Mouse (Mus musculus) ovary, postnatal 36 days (tissue): Measurements from ENCODE around the gene Sesn3.
A peak's percentile ranks its signal among the peaks of the same experiment; 100 is the strongest.
"Not testable (repeated sequence)": the region's sequence is repeated elsewhere in the genome, so short reads cannot be mapped to it uniquely, and the experiment has no call there.

ENCODE experiments used
- DNase-seq: peaks from one replicate; pipeline ENCODE4 v3.0.0; 2022; ENCODE audit warnings: low spot score, mixed read lengths

The Sesn3 gene

DNA sequence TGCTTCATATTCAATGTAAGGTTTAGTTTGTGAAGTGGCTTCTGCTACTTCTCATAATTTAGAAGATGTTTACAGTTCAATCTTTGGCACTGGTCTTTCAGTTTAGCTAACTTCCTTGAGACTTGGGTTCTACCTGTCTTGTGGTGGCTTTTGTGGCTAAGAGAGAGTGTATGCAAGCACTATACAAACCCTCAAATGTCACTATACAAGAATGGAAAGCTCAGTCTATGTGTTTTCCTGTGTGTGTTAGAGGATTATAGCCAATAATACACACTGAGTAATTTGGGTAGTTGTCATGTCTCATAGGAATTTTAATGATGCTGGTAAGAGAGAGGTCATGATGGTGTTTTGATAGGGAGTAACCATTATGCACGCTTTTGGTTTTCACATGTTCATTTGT lies 5.8 kb downstream of the Sesn3 start:
- DNase-seq, result no peak

DNA sequence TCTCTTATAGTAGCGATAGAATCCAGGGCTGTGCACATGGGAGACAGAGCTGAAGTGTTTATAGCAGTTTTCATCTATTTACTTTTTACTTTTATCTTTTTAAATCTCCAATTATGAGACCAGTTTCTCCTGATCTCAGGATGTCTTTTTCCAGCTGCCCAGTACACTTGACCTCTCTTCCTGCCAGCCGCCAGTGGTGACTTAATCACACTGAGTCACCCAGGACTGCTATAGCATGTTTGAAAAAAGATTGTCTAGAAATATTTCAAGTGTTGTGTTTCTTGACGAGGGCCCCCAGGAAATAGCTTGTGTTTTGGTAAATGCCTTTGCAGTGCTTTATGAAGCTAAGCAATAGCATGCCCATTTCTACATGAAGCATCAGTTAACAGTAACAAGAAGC lies 10.2 kb downstream of the Sesn3 start:
- DNase-seq, result no peak

DNA sequence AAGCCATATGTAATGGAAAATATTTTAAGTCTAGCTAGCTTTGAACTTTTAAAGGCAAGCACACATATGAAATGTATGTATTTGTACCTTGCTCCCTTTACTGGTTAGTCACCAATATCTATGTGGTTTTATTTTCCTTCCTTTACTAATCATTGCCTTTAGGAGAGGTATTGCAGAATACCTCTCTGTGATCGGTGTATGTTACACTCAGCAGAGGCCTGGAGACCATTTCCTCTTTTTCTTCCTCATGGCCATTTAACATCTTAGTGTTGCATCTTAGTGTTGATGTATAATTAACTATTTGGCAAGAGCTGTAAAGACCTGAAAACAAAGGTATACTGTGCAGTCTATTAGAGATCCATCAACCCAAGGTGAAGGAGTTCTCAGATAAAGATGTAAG lies 12.4 kb downstream of the Sesn3 start:
- no peak for DNase-seq

DNA sequence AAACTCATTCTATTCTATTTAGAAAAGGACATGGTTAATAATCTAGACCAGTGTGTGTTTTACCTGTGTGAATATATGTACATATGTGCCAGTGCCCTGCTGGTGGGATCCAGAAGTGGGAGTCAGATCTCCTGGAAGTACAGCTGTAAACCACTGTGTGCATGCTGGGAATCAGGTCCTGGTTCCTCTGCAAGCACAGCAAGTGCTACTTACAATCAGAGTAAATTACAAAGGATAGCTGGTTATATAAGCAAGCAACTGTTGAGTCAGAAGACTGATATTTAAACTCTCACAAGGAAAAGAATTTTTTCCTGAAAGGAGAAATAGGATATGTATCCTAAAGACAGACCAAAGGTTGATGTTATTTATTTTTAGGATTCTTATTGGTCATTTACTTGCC lies 13.6 kb downstream of the Sesn3 start:
- no peak for DNase-seq

DNA sequence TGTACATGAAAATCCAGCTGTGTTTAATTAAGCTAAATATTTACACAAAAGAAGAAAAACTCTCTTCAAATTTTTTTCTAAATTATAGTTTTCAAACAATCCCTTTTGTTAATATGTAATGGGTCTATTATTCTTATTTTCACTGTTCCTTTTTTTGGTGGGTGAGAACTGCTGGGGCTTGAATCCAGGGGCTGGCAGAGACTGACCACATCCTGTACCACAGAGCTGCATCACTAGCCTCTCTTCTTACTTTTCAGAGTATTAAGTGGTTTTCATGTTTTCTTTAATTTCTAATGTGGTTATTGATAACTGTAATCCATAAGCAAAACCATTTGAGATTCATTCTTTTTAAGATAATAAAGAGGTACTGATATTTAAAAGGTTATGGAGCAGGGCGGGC lies 19.0 kb downstream of the Sesn3 start:
- no peak for DNase-seq

DNA sequence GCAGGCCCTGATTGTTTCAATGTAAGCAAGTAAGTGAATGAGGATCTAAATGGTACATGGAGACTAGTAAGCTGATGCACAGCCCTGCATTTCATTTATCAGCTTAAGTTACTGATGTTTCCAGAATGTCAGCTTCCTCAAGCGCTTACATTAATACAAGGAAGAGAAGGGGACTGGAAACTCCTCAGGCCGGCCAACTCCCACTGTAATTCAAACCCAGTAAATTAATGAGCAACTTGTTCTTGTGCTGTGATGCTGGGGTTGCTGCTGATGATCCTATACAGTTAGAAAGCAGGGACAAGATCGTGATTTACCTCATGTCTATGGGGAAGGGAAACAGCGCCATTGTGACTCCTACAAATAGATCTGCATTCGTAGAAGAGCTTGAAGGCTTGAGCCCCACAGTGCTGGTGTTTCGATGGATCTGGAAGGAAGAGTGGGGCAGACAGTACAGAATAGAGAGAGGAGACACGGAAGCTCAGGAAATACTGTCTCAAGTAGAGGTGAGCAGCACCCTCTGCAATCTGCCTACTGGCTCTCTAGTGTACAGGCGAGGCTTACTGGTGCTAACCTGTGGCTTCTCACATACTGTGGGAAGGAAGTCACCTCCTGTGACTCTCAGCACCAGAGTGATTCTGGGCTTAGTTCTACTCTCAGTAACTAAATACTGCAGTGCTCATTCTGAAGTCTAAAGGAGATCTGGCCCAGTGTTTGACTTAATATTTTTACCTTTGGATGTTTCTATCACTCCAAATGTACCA lies 21.0 kb downstream of the Sesn3 start:
- no peak for DNase-seq

DNA sequence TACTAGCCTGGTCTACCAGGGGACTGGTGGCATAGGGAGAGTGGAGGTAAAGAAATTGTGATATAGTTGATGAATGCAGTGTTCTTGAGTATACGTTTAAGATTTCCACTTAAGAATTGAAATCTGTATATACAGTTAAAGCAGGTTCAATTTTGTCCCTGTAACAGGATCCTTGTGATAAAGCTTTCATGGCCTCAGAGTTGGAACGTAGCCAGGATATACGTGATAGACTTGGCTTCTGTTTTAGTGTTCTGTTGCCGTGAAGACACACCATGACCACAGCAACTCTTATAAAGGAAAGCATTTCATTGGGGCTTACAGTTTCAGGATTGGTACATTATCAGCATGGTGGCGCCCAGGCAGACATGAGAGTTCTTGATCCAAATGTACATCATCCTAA lies 22.3 kb downstream of the Sesn3 start:
- no peak for DNase-seq

DNA sequence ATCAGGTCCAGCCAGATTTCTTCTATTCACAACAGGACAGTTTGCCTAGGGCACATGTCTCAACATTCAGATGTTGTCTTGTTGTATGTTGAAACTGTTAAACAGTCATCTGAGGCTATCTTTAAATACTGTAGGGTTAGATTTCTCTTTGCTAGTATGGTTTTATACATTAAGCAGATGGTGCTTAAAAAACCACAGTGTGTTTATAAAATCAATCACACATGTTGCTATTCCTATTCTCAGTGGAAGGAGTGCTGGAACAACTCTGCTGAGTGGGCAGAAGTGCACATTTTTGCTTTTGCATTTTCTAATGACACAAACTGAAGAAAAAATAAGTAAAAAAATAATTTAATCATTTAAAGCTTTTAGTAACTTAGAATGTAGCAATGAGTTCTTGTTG lies 25.0 kb downstream of the Sesn3 start:
- DNase-seq, result no peak

DNA sequence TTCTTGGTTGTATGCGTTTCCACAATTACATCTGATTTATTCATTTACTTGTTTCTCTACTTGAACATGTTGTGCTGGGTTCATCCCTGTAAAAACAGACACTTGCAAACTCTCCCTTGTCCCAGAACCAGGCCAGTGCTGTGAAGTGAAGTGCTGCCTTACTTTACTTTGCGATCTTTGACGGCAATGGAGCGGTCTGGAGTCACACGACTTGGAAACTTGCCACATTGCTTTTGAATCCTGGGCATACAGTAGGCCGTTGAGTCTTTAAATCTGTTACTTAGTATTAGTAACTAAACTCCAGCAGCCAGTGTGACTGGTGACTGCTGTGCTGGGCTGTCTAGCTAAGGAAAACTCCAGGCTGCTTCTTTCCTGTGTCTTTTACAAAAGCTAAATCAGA lies 25.9 kb downstream of the Sesn3 start:
- no peak for DNase-seq

DNA sequence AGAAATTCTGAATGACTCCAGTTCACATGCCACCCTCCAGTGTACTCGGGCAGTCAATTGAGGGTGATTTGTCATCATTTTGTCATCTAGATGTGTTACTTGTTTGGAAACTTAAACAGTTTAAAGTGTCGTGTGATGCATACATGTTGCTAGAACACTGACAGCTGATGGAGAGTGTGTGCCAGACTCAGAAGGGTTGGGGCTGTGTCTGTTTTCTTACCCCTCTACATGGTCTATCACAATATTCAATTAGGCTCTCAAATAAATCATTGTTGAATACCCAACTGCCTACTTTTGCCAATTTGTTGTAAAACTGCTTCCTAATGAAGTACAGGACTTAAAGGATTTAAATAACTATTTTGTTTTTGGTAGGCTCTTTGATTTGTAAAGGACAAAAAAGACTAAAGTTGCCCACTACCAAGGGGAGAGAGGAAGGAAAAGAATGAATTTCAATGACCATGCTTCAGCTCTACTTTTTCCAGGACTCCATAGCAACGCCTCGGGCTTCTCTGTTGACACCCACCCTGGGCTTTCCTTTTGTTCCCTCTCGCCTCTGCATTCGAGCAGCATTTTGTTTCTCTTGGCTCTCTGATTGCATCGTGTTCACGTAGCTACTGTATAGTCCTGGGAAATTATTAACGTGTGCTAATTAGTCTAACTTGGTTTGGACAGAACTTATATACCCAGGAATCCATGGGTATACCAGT lies 29.5 kb downstream of the Sesn3 start:
- no peak for DNase-seq

DNA sequence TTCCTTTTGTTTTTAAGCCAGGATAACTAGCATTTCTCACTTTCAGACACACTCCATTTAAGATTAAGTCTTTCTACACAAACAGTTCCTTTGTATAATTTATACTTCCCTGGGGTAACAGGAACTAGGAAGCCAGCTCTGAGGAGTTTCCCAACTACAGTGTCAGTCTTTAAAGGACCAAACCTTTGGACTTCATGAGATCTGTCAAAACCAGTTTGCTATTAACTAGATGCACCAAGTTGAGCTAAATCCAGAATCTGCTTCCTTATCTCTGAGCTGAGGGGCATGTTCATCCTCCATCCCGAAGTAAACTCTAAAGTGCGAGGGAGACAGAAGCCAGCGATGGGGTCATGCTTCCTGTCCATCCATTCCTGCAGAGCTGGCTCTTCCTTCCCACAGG lies 32.5 kb downstream of the Sesn3 start:
- DNase-seq, result no peak

DNA sequence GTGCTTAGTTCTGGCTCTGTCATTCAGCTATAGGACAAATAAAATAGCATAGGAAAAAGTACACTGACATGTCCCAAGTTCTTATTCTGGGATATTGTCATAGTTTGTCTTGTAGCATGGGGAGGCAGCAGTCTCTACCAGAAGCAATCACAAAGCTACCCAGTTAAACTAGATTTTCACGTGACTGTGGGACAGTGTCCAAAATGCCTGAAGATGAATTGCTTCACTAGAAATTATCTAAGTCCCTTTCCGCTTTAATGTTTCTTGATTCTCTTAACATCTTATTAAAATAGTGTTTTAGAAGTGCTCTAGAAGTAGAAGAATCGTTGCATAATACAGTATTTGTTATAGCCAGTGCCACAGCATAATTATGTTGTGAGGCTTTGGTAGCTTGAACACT lies 39.1 kb downstream of the Sesn3 start:
- no peak for DNase-seq

DNA sequence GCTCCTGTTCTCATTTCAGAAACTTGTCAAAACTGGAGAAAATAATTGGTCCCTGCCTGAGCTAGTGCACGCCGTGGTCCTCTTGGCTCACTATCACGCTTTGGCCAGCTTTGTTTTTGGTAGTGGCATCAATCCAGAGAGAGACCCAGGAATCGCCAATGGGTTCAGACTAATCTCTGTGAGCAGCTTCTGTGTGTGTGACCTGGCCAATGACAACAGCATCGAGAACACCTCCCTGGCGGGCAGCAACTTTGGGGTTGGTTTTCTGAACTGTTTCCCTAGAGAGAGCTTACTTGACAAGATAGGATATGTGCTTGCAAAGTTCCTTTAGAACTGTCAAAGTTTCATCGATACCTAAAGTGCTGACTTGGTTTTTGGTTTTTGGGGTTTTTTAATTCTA lies 39.6 kb downstream of the Sesn3 start:
- DNase-seq, result no peak

DNA sequence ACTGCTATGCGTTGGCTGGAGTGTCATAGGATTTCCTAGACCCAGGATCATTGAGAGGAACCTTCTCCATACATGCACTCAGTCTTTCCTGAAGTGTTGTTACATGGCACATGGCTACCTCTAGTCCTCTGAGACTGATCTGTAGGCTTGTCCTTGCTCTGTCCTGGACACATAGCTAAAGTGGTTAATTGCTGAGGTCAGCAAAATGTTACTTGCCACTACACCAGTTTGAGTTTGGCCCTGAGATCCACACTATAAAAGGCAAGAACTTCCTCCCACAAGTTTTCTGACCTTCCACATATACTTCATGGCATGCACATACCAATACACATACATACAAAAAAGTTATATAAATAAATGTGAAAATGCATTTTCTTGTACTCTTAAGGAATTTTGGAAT lies 41.8 kb downstream of the Sesn3 start:
- no peak for DNase-seq

DNA sequence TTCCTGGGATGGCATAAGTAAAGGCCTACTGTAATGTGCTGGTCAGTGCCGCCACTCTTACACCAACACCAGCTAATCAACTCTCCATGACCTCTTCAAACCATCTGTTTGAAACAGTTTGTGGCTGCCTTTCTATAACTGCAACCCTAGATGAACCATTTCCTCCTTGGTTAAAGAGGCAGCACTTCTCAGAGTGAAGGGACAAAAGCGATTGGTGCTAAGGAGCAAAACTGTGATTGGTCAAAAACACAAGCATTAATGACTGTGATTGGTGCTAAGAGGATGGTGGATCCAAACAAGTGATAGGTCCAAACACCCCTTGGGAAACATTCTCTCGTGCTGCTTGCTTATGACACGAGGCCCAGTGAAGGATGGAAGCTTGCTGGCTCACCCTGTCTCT lies 61.0 kb downstream of the Sesn3 start:
- DNase-seq, result no peak

DNA sequence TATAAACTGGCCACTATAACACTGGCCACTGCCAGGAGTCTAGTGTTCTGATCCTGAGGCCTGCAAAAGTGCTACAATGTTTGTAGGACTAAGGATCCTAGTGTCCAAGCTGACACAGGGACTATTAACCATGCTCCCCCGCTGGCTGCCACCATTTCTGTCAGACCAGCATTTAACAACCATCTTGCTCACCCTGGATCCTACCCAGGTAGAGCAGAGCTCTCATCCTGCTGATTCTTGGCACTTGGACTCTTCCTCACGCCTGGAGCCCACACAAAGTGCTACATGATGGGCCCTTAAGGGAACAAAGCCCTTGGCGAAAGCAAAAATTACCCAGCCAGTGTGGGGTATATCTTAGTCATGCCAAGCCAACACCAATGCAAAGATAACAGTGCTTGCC lies 62.0 kb downstream of the Sesn3 start:
- DNase-seq, result no peak

DNA sequence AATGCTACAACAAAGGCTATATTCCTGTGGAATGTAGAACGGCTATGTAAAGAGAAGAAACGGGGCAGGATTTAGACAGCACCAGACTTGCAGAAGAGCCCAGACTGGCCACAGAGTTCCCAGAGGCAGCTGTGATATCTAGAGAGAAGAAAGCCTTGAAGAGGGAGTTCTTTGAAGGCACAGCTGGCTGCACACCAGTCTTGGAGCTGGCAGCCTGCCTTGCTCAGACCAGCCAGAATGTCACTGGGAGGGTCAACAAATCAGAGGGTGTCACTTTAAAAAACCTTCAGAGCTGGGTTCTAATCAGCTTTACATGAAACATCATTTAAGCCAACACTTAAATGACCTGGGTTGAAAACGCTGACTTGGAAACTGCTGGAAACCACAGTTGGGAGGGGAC lies 63.8 kb downstream of the Sesn3 start:
- peak; percentile 60 for DNase-seq

DNA sequence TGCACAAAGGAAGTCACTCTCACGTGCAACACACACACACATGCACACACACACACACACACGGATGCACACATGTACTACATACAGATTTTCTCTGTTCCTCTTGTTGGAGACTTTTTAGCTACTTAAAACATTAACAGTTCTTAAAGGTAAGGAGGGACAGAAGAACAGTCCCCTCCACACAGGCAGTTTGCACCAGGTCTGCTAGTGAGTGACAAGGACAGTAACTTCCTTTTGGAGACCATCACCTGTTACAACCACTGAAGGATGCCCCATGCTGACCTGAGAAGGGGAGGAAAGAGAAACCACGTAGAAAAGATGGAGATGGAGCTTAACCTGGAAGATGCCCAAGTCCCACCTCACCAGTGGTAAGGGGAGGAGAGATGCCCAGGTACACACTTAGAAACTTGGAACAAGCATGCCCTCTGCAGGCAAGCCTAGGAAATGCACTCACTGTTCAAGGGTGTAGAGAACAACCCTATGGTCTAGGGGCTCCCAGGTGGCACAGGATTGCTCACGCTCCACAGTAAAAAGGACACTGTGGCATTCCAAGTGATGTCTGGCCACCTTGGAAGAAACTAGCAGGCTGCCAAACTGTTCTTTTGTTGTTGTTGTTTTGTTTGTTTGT lies 67.3 kb downstream of the Sesn3 start:
- peak; percentile 63 for DNase-seq

DNA sequence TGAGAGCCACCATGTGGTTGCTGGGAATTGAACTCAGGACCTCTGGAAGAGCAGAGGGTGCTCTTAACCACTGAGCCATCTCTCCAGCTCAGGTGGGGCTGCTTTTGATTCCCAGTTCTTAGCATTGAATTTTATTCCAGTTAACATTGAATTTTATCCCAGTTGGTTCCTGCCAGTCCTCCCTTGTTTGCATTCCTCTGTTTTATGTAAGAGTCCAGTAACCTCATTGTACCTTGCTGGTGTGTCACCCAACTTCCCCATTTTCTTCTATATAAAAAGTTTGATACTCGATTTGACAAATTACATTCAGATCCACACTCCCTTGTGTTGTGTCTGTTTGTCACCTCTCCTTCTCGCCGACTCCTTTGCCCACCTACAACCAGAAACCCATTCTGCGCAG lies 71.0 kb downstream of the Sesn3 start:
- not testable (repeated sequence) for DNase-seq

DNA sequence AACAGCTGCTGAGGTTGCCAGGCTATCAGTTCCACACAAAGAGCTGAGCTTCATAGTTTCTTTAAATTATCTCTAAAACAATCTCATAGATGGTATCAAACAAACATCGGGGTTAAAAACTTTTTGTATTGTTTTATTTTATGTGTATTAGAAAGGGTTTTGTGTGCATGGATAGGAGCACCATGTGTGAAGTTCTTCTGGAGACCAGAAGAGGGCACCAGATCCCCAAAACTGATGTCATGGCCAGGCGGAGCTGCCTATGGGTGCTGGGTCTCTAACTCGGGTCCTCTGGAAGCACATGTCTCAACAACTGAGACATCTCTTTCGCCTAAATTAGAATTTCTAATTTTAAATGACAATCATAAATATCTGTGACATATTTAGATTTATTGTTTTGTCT lies 73.5 kb downstream of the Sesn3 start:
- no peak for DNase-seq

DNA sequence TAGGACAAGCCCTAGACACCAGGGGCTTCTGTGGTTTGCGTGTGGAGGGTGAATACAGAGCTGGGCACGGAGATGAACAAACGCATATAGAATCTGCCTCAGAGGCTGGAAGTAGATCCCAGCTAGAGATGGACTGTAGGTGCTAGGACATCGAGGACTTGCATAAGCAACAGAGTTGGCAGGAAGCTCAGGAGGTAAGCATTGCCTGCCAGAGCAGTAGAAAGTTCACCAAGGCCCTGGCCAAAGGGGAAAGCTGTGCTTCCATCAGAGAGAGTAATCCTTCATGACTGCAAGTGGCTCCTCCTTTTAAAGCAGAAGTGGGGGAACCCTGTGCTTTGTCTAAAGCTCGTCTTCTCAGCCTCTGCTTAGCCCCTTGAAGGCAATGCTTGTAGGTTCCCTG lies 74.5 kb downstream of the Sesn3 start:
- no peak for DNase-seq

DNA sequence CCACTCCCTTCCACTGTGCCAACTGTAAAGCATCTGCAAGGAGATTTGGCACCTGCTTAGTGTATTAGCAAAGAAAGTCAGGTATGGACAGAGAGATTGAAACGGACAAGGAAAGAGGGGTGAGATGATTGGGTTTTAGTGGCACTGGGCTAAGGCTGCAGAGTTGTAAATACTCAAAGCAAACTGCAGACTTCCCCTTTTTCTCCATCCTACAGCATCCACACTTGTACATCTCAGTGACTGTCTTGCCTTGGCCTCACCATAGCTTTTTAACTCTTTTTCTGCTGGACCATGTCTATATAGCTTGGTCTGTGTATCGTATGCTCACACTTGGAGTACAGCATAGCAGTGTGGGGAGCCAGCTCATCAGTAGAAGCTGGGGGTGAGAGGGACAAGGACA lies 75.9 kb downstream of the Sesn3 start:
- no peak for DNase-seq

DNA sequence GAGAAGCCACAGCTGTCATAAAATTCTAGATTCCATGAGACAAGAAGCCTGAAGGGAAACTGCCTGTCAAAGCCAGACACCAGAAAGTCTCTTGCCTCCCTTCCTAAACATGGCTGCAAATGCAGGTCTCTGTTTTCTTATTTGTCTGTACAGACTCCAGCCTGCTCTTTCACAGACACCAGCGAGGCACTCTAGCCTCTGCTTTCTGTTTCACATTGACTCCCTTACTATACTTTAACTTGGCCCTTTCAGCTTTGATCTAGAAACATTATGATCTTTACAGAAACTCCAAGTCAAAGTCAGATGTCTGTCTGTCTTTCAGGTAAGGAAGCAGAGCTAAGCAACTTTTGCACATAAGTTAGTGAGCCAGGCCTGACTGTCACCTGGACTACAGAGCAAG lies 77.5 kb downstream of the Sesn3 start:
- no peak for DNase-seq

DNA sequence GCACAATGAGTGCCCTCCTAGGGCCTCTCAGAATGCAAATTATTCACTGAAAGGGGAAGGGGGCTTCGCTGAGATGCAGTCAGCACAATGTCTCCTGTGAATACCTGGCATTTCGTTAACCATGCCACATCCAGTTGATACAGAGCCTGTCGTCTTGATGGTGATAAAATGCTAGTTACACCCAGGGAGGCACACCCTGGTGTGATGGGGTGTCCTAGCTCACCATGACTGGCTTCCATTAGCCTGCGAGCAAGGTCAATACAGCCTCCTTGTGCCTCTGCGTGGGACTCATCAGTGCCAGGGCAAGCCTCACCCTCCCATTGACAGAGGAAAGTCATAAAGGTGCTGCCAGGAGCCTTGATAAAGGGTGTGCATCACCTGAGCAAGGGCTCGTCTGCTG lies 80.0 kb downstream of the Sesn3 start:
- DNase-seq, result no peak
